14 mouse cellular contexts compared by ENCODE assay signal in genomic region chr19:53746116-53746515, GRCm38 (mm10).
"Had no signal": no experiment of that assay in that cellular context is flagged by ENCODE, and none has a peak within 500 bp of the region (broad histone marks: within the 10 kb centered on the region; RNA-seq: fewer than 3 reads in every experiment).

No protein-coding gene starts in this region.

- H3K27ac ChIP-seq: limb, embryonic 15.5 days; liver, embryonic 12.5 days; midbrain, embryonic 10.5 days; midbrain, embryonic 15.5 days had no signal

- H3K9ac ChIP-seq: limb, embryonic 15.5 days; liver, embryonic 12.5 days; lung, embryonic 14.5 days; midbrain, embryonic 15.5 days had no signal

- H3K36me3 ChIP-seq: limb, embryonic 15.5 days; liver, embryonic 12.5 days; midbrain, embryonic 10.5 days; midbrain, embryonic 15.5 days had no signal

- ATAC-seq: liver, embryonic 12.5 days; midbrain, embryonic 15.5 days had no signal

- H3K4me2 ChIP-seq: limb, embryonic 15.5 days; liver, embryonic 12.5 days; lung, embryonic 14.5 days; midbrain, embryonic 15.5 days had no signal

- H3K27me3 ChIP-seq: limb, embryonic 15.5 days; liver, embryonic 12.5 days; midbrain, embryonic 15.5 days had no signal

- DNase-seq: kidney, adult 18-20 months; kidney, postnatal 25 days; layer of hippocampus, adult 9-11 months; layer of hippocampus, postnatal 36 days; lung, embryonic 14.5 days; lung, postnatal 10 days; lung, postnatal 4 days; right cerebral cortex, adult 18-20 months; right cerebral cortex, postnatal 25 days; thymus, postnatal 36 days had no signal

- H3K4me3 ChIP-seq: limb, embryonic 15.5 days; liver, embryonic 12.5 days; midbrain, embryonic 10.5 days; midbrain, embryonic 15.5 days had no signal

- H3K9me3 ChIP-seq: limb, embryonic 15.5 days; midbrain, embryonic 10.5 days; midbrain, embryonic 15.5 days had no signal

- H3K4me1 ChIP-seq: liver, embryonic 12.5 days; midbrain, embryonic 15.5 days had no signal
